Mouse (Mus musculus) midbrain, embryonic 13.5 days (tissue): ENCODE measurements at regions not wholly inside any gene's neighbourhood (a gene's known extent, or its start where the extent isn't known, plus 50 kb on each side); places are given as distances from the start of the nearest gene placed in this dataset.

Experiments
- ATAC-seq: fragments of 200-750 bp; cut with Nextera tagmentation; 2 replicates; pipeline ENCODE4 v1.8.0; 2017; ENCODE audit warnings: mild to moderate bottlenecking, moderate TSS enrichment, moderate library complexity
- H3K27ac ChIP-seq: fragments of 300-500 bp; sonication (generic); 2 replicates; pipeline ENCODE4 v1.5.1; 2015; ENCODE audit warnings: inconsistent platforms, mild to moderate bottlenecking, moderate library complexity
- H3K27me3 ChIP-seq: fragments of 300-500 bp; sonication (generic); 2 replicates; pipeline ENCODE4 v1.6.1; 2015; ENCODE audit warnings: mild to moderate bottlenecking, inconsistent platforms
- H3K36me3 ChIP-seq: fragments of 300-500 bp; sonication (generic); 2 replicates; pipeline ENCODE4 v1.6.1; 2015; ENCODE audit warnings: mild to moderate bottlenecking, inconsistent platforms
- H3K4me1 ChIP-seq: fragments of 300-500 bp; sonication (generic); replicated peaks from 2 replicates; pipeline ENCODE4 v1.6.1; 2015; ENCODE audit warnings: inconsistent platforms
- H3K4me2 ChIP-seq: fragments of 300-500 bp; sonication (generic); replicated peaks from 2 replicates; pipeline ENCODE4 v1.6.1; 2015; ENCODE audit warnings: moderate library complexity, mild to moderate bottlenecking, inconsistent platforms
- H3K4me3 ChIP-seq: fragments of 300-500 bp; sonication (generic); replicated peaks from 2 replicates; pipeline ENCODE4 v1.5.1; 2015; ENCODE audit warnings: mild to moderate bottlenecking, inconsistent platforms
- H3K9ac ChIP-seq: fragments of 300-500 bp; sonication (generic); replicated peaks from 2 replicates; pipeline ENCODE4 v1.6.1; 2015; ENCODE audit warnings: mild to moderate bottlenecking, inconsistent platforms
- H3K9me3 ChIP-seq: fragments of 300-500 bp; sonication (generic); 2 replicates; pipeline ENCODE4 v1.6.1; 2016; ENCODE audit warnings: mild to moderate bottlenecking, inconsistent platforms
- WGBS: fragments of 180-500 bp; shearing (Covaris S2); methylation state at CpG from one replicate; pipeline ENCODE4 v1.1.7; 2015; 5-methylcytosine and 5-hydroxymethylcytosine counted together

- no peak overlapping the region for H3K4me3 ChIP-seq
- no peak overlapping the region for H3K27ac ChIP-seq
- H3K4me1 ChIP-seq = no peaks in the 10 kb centered on the region
- no peak overlapping the region for H3K9ac ChIP-seq
- peaks cover 10% of the 10 kb centered on the region for H3K36me3 ChIP-seq
- no peaks in the 10 kb centered on the region for H3K27me3 ChIP-seq
- no peak for ATAC-seq
- H3K4me2 ChIP-seq = no peak overlapping the region
- 30% methylated on average over 2 of the region's 2 CpGs for WGBS
- 0 out of 2 replicates have a peak, but pooled peaks cover 5% of the 10 kb centered on the region for H3K9me3 ChIP-seq
Measured at GRCm38 (mm10) chr14:48729996-48730395, 56.4 kb upstream of the Otx2 start.
